Mouse (Mus musculus): ENCODE results near the gene Wdtc1. TPM values are rescaled to one million over a fixed set of nuclear protein-coding genes. Genes with fewer than 3 reads are reported as not detected.
A peak's percentile ranks its signal among the peaks of the same experiment; 100 is the strongest.

Wdtc1 gene
- polyA plus RNA-seq, 1 experiment from 2014 or later, result 11.9 TPM

GRCm38 (mm10) chr4:133314896-133315295 is 38.4 kb downstream of the Wdtc1 start:
- H3K4me2 ChIP-seq, result no peak overlapping the region
- H3K9ac ChIP-seq, result no peak overlapping the region
- no peak overlapping the region for H3K27ac ChIP-seq (replicated peaks)
- no peaks in the 10 kb centered on the region for H3K4me1 ChIP-seq
- ATAC-seq (ENCODE audit: extremely low read depth, insufficient number of reproducible peaks, low FRiP score, low TSS enrichment), result no peak
- H3K27me3 ChIP-seq (replicated peaks), result no peaks in the 10 kb centered on the region
- no peak overlapping the region for H3K4me3 ChIP-seq
- WGBS, result 67% methylated on average over 8 of the region's 8 CpGs
- H3K9me3 ChIP-seq, result no peaks in the 10 kb centered on the region
- peaks cover 39% of the 10 kb centered on the region for H3K36me3 ChIP-seq

- Histone ChIP-seq H3K4me2 (no peak overlapping the region), H3K27me3 (replicated peaks) (no peaks in the 10 kb centered on the region), H3K4me1 (0 out of 2 replicates have a peak, but pooled peaks cover 2% of the 10 kb centered on the region), H3K4me3 (no peak overlapping the region), H3K36me3 (peaks cover 40% of the 10 kb centered on the region), H3K9ac (no peak overlapping the region), H3K27ac (replicated peaks) (no peak overlapping the region), H3K9me3 (no peaks in the 10 kb centered on the region)
- ATAC-seq (ENCODE audit: extremely low read depth, insufficient number of reproducible peaks, low FRiP score, low TSS enrichment), result no peak
- 0% methylated on average over 3 of the region's 3 CpGs for WGBS
These were observed 43.3 kb downstream of the Wdtc1 start for GRCm38 (mm10) chr4:133309948-133310347.

GRCm38 (mm10) chr4:133307331-133307730 is 46.0 kb downstream of the Wdtc1 start:
- 29% methylated on average over 3 of the region's 3 CpGs for WGBS
- Histone ChIP-seq H3K36me3 (peaks cover 41% of the 10 kb centered on the region), H3K4me1 (0 out of 2 replicates have a peak, but pooled peaks cover 2% of the 10 kb centered on the region), H3K4me3 (no peak overlapping the region), H3K9ac (no peak overlapping the region), H3K27ac (replicated peaks) (0 out of 2 replicates have a peak overlapping the region, but pooled peaks have one; percentile 28), H3K9me3 (no peaks in the 10 kb centered on the region), H3K27me3 (replicated peaks) (no peaks in the 10 kb centered on the region), H3K4me2 (no peak overlapping the region)
- no peak for ATAC-seq (ENCODE audit: extremely low read depth, insufficient number of reproducible peaks, low FRiP score, low TSS enrichment)

GRCm38 (mm10) chr4:133305825-133306224 is 47.5 kb downstream of the Wdtc1 start:
- Histone ChIP-seq H3K36me3 (peaks cover 44% of the 10 kb centered on the region), H3K9me3 (no peaks in the 10 kb centered on the region), H3K9ac (0 out of 2 replicates have a peak overlapping the region, but pooled peaks have one; percentile 7), H3K4me1 (0 out of 2 replicates have a peak, but pooled peaks cover 2% of the 10 kb centered on the region), H3K4me3 (no peak overlapping the region), H3K4me2 (no peak overlapping the region), H3K27ac (replicated peaks) (no peak overlapping the region), H3K27me3 (replicated peaks) (no peaks in the 10 kb centered on the region)
- ATAC-seq (ENCODE audit: extremely low read depth, insufficient number of reproducible peaks, low FRiP score, low TSS enrichment), result no peak
- 61% methylated on average over 7 of the region's 7 CpGs for WGBS

- H3K9ac ChIP-seq, result no peak overlapping the region
- no peaks in the 10 kb centered on the region for H3K9me3 ChIP-seq
- no peaks in the 10 kb centered on the region for H3K27me3 ChIP-seq (replicated peaks)
- no peak overlapping the region for H3K4me2 ChIP-seq
- H3K4me1 ChIP-seq, result 0 out of 2 replicates have a peak, but pooled peaks cover 2% of the 10 kb centered on the region
- 90% methylated on average over 7 of the region's 7 CpGs for WGBS
- H3K4me3 ChIP-seq, result no peak overlapping the region
- H3K36me3 ChIP-seq, result peaks cover 55% of the 10 kb centered on the region
- no peak overlapping the region for H3K27ac ChIP-seq (replicated peaks)
- ATAC-seq (ENCODE audit: extremely low read depth, insufficient number of reproducible peaks, low FRiP score, low TSS enrichment), result no peak
These were observed 48.5 kb downstream of the Wdtc1 start for GRCm38 (mm10) chr4:133304770-133305169.

GRCm38 (mm10) chr4:133302668-133303067 is 50.6 kb downstream of the Wdtc1 start:
- no peaks in the 10 kb centered on the region for H3K9me3 ChIP-seq
- no peak overlapping the region for H3K4me2 ChIP-seq
- WGBS, result 55% methylated on average over 5 of the region's 5 CpGs
- no peak overlapping the region for H3K9ac ChIP-seq
- no peak for ATAC-seq (ENCODE audit: extremely low read depth, insufficient number of reproducible peaks, low FRiP score, low TSS enrichment)
- no peak overlapping the region for H3K27ac ChIP-seq (replicated peaks)
- peaks cover 20% of the 10 kb centered on the region for H3K4me1 ChIP-seq
- H3K36me3 ChIP-seq, result peaks cover 57% of the 10 kb centered on the region
- no peak overlapping the region for H3K4me3 ChIP-seq
- no peaks in the 10 kb centered on the region for H3K27me3 ChIP-seq (replicated peaks)

- H3K4me2 ChIP-seq, result no peak overlapping the region
- H3K27me3 ChIP-seq (replicated peaks), result no peaks in the 10 kb centered on the region
- H3K4me3 ChIP-seq, result no peak overlapping the region
- WGBS, result 24% methylated on average over 4 of the region's 4 CpGs
- H3K9me3 ChIP-seq, result no peaks in the 10 kb centered on the region
- no peak overlapping the region for H3K27ac ChIP-seq (replicated peaks)
- no peak overlapping the region for H3K9ac ChIP-seq
- no peak for ATAC-seq (ENCODE audit: extremely low read depth, insufficient number of reproducible peaks, low FRiP score, low TSS enrichment)
- peaks cover 23% of the 10 kb centered on the region for H3K4me1 ChIP-seq
- H3K36me3 ChIP-seq, result peaks cover 63% of the 10 kb centered on the region
These were observed 51.5 kb downstream of the Wdtc1 start for GRCm38 (mm10) chr4:133301802-133302201.

GRCm38 (mm10) chr4:133300421-133300820 is 52.9 kb downstream of the Wdtc1 start:
- H3K4me1 ChIP-seq, result peaks cover 31% of the 10 kb centered on the region
- H3K9ac ChIP-seq, result no peak overlapping the region
- no peak for ATAC-seq (ENCODE audit: extremely low read depth, insufficient number of reproducible peaks, low FRiP score, low TSS enrichment)
- no peaks in the 10 kb centered on the region for H3K27me3 ChIP-seq (replicated peaks)
- H3K4me2 ChIP-seq, result no peak overlapping the region
- 85% methylated on average over 11 of the region's 11 CpGs for WGBS
- no peaks in the 10 kb centered on the region for H3K9me3 ChIP-seq
- peaks cover 72% of the 10 kb centered on the region for H3K36me3 ChIP-seq
- no peak overlapping the region for H3K27ac ChIP-seq (replicated peaks)
- no peak overlapping the region for H3K4me3 ChIP-seq

- Histone ChIP-seq H3K27ac (replicated peaks) (no peak overlapping the region; the same call in 1 of the 2 replicates), H3K4me3 (no peak overlapping the region), H3K4me2 (no peak overlapping the region), H3K36me3 (peaks cover 75% of the 10 kb centered on the region), H3K4me1 (peaks cover 31% of the 10 kb centered on the region), H3K9ac (peak overlapping the region; percentile 0; the same call in 1 of the 2 replicates), H3K9me3 (no peaks in the 10 kb centered on the region), H3K27me3 (replicated peaks) (no peaks in the 10 kb centered on the region)
- ATAC-seq (ENCODE audit: extremely low read depth, insufficient number of reproducible peaks, low FRiP score, low TSS enrichment), result no peak
- 54% methylated on average over 5 of the region's 5 CpGs for WGBS
These were observed 53.6 kb downstream of the Wdtc1 start for GRCm38 (mm10) chr4:133299701-133300100.

GRCm38 (mm10) chr4:133298516-133299365 is 54.5 kb downstream of the Wdtc1 start:
- no peak overlapping the region for H3K4me2 ChIP-seq
- 52% methylated on average over 12 of the region's 12 CpGs for WGBS
- H3K4me1 ChIP-seq, result peaks cover 32% of the 10 kb centered on the region
- peak overlapping the region; percentile 33; the same call in 1 of the 2 replicates for H3K9ac ChIP-seq
- no peaks in the 10 kb centered on the region for H3K9me3 ChIP-seq
- 0 out of 2 replicates have a peak overlapping the region, but pooled peaks have one; percentile 15 for H3K27ac ChIP-seq (replicated peaks)
- ATAC-seq (ENCODE audit: extremely low read depth, insufficient number of reproducible peaks, low FRiP score, low TSS enrichment), result no peak
- peaks cover 77% of the 10 kb centered on the region for H3K36me3 ChIP-seq
- no peak overlapping the region for H3K4me3 ChIP-seq
- 0 out of 2 replicates have a peak, but pooled peaks cover 5% of the 10 kb centered on the region for H3K27me3 ChIP-seq (replicated peaks)

- H3K27me3 ChIP-seq (replicated peaks), result 0 out of 2 replicates have a peak, but pooled peaks cover 5% of the 10 kb centered on the region
- WGBS, result 1% methylated on average over 5 of the region's 5 CpGs
- peaks cover 68% of the 10 kb centered on the region for H3K36me3 ChIP-seq
- peak overlapping the region; percentile 61 for H3K9ac ChIP-seq
- peaks cover 41% of the 10 kb centered on the region for H3K4me1 ChIP-seq
- no peak overlapping the region for H3K4me2 ChIP-seq
- H3K9me3 ChIP-seq, result no peaks in the 10 kb centered on the region
- no peak overlapping the region for H3K27ac ChIP-seq (replicated peaks)
- H3K4me3 ChIP-seq, result no peak overlapping the region
- no peak for ATAC-seq (ENCODE audit: extremely low read depth, insufficient number of reproducible peaks, low FRiP score, low TSS enrichment)
These were observed 55.5 kb downstream of the Wdtc1 start for GRCm38 (mm10) chr4:133297801-133298238.
